Mouse (Mus musculus): ENCODE data around the gene Cd300e. TPM values are rescaled to one million over a fixed set of nuclear protein-coding genes. Genes with fewer than 3 reads are reported as not detected.

Gene Cd300e
- 0.04 and 0.15 TPM in 2 replicates for polyA plus RNA-seq (2012; rRNA removed)

DNA sequence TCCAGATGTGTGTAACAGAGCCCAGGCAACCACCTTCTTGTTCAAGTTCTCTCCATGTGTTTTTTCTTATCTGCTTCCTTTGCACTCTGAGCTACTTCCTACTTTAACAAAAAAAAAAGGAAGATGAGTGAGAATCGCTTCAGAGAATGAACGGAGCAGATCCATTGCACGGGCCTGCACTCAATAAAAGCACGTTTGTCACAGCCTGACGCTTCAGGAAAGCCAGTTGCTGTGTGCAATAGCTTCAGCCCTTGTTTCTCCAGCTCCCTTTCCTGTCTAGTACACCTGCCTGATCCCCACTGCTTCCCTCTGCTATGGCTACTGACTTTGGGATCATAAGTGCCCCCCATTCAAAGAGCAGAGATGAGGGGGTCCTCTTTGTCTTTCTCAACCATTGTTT is at the start of gene Cd300e:
Gene Cd300e, minus strand, starts transcription at position 101 of the 400 bp plus-strand sequence.
- DNase-seq (ENCODE audit: low spot score): no peak

DNA sequence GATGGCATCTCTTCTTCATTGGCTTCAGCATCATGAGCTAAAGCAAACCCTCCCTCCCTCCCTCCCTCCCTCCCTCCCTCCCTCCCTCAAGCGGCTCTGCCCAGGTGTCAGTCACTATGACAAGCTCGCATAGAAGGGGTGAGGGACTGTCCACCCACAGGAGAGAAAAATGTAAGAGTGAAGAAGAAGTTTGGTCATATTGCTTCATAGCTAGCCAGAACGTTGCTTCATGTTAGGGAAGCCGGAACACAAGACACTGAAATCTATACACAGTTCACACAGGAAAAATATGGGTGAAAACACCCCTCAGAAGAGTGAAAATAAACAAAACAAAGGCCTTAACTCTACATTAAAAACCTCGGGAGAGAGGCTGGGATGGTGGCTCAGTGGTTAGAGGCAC is 48.3 kb upstream of the Cd300e start:
- DNase-seq (ENCODE audit: low spot score): no peak

DNA sequence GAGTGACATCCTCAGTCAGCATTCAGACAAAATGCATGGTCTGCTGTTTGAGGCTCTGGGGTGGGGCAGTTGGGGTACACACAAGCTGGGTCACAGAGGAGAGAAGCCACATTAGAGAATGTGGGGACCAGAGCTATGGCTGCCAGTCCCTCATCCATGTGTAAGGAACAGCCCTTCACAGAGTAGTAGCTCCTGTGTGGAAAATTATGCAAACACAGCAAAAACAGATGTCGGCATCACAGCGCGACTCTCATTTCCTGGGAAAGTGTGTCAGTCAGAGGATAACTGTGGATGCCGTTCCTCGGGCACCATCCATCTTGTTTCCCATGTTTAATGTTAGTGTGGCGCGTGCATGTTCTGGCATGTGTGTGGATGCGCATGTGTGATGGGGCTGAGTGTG is 46.2 kb upstream of the Cd300e start:
- no peak for DNase-seq (ENCODE audit: low spot score)

DNA sequence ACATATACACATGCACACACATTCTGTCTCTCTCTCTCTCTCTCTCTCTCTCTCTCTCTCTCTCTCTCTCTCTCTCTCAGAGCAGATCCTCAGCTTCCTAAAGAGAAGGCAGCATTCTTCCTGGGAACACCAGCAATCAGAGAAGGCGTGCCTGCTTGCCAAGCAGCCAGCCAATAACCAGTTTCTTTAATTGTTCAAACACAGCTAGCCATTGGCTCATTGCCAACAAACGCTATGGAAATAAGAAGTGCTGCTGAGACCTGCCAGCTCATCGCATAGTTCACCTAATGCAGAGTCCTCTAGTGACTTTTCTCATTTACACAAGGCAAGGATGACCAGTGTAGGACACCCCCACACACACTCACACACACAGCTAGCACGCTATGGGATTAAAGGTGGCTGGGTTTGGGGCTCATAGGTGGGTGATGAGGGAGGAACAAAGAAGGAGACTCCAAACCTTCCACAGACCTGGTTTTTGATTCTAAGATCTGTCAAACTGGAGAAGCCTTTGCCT is 45.5 kb upstream of the Cd300e start:
- DNase-seq (ENCODE audit: low spot score): no peak

DNA sequence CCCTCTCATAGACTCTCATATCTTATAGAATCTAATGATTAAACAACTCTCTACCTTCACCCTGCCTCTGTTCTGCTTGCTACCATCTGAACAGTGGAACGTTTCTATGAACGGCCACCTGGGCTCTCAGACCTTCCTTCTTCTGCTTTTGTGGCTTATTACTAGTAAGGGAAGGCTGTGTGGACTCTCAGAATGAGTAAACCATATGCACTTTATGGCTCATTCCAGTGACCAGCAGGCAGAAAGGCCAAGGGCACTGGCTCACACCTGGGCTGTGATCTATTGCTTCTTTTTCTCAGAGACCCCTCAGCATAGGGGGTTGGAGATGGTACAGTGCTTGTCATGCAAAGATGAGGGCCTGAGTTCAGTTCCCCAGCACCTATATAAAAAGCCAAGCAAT is 44.7 kb upstream of the Cd300e start:
- no peak for DNase-seq (ENCODE audit: low spot score)

DNA sequence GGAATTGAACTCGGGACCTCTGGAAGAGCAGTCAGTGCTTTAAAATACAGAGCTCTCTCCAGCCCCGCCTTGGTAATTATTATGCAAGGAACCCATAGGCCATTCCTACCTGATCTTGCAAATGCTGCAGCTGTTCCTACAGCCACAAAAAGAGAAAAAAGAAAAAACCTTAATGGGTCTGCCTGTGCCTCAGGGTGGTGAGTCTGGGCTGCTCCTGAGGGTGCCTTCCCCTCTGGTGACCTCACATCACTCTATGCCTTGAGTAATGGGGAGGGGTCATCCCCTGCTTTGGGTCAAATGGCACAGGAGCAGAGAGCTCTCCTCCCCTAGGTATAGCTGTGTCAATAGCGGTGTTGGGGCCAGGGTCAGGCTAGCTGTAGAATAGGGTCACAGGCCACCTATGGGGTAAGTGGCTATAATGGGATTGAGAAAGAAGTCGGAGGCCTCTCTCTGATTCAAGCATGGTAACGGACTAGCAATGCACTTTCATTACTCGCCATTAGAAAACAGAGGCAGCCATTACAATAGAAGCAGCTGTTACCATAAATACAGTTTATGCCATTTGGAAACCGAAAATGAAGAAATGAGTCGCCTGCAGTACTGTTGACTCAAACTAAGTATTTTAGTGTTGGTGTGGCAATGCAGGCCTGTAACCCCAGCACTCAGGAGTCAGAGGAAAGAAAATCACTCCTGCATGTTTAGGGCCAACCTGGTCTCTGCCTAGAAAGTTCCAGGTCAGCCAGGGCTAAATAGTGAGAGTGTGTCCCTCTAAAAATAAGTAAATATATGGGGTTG is 43.0 kb upstream of the Cd300e start:
- DNase-seq (ENCODE audit: low spot score): no peak

DNA sequence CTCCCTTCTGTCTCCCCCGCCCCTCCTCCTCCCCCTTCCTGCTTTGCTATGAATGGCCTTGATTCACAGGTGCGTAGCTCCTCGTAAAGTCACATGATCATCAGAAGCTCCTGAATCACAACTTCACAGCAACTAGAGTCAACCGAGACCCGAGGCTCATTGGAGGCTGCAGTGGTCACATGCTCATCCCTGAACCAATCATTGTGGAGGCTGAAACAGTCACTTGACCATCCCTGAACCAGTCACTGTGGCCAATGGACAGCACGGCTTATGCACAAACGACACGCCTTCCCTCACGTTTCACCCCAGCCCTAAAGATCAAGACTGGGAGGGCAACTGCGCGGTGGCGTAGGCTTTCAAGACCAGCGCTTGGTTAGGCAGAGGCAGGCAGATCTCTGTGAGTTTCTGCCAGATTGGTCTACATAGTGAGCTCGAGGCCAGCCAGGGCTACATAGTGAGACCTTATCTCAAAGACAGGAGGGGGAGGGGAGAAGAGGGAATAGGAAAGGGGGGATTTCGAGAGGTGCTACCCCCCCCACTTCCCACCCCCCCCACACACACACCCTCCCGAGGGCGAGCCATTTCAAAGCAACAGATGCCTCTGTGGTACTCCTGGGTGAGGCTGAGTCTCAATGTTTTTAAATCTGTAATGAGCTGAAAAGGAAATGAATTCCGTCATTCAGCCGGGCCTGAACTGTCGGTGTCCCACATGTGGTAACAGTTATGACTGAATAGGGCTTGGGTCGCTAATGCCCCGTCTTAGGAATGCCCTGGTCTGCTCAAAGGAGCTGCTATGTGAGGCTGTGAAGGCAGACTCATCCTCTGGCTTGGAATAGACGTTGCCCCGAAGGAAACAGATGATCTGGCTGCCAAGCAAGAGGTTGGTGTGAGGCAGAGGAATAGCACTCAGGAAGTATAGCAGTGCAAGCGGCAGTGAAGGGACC is 41.8 kb upstream of the Cd300e start:
- DNase-seq (ENCODE audit: low spot score): no peak

DNA sequence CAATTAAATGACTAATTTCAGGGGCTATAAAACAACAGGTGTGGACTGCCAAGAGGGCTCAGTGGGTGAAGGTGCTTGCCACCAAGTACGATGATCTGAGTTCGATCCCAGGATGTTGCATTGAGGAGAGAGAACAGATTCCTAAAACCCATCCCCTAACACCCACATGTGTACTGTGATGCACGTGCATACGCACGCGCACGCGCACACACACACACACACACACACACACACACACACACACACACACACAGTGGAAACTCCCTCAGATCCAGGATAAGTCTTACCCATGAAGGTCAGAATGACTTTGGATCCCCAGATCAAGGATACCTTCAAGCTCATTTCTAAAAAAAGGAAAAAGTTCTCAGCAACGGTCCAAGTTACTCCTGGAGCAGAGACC is 40.1 kb upstream of the Cd300e start:
- no peak for DNase-seq (ENCODE audit: low spot score)

DNA sequence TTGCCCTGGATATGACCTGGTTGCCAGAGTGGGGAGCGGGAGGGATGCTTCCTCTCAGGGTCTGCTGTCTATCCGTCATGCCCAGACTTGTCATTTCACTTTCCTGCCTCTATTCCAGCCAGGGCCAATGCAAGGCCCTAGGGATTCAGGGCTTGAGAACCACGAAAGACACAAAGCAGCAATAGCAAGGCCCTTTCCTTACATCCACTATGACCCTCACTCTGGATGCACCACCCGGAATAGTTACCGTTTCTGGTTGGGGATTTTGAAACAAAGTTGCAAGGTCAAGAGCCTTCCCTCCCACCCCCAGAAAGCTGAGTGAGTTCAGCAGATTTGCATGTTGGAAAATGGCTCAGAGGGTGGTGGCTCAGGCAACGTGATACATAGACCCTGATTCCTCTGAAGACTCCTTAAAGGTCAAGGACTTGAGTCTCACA is 39.7 kb upstream of the Cd300e start:
- DNase-seq (ENCODE audit: low spot score): no peak

DNA sequence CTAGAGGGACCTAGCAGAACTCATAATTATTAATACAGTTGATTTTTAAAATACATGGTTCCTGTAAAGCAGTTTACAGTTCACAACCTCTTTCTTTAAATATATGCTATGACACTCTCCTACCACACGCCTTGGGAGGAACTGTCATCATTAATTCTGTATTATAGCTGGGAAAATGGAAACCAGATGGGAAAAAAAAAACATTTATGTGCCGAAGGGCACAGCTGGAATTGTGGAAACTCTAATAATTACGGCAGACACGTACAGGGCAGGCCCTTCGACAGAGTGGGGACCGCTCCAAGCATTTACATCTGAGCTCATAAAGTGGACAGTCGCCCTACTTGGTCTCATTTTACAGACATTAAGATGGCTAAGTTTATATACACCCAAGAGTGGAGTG is 38.8 kb upstream of the Cd300e start:
- no peak for DNase-seq (ENCODE audit: low spot score)

DNA sequence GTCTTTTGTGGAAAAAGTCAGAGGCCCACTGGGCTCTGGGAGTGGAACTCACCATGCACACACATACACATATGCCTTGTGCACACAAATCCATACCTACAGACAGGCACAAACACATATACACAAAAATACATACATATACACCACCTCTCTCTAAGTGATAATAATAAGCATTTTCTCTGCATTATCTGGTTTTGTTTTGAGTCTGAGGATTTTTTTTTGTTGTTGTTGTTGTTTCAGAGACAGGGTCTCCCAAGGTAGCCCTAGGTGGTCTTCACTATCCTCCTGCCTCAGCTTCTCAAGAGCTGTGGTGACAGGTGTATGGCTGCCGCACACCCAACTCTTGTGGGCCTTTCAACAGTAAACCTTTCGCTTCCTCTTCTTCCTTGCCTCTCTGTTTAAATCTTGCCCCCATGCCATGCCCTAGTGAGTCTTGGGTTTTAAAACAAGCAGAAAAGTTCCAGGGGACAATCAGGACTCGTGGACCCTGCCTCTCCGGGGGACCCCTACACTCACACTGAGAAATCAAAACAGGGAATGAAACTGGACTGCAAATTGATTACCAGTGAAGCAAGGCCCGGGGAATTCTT is 38.1 kb upstream of the Cd300e start:
- DNase-seq (ENCODE audit: low spot score): no peak

DNA sequence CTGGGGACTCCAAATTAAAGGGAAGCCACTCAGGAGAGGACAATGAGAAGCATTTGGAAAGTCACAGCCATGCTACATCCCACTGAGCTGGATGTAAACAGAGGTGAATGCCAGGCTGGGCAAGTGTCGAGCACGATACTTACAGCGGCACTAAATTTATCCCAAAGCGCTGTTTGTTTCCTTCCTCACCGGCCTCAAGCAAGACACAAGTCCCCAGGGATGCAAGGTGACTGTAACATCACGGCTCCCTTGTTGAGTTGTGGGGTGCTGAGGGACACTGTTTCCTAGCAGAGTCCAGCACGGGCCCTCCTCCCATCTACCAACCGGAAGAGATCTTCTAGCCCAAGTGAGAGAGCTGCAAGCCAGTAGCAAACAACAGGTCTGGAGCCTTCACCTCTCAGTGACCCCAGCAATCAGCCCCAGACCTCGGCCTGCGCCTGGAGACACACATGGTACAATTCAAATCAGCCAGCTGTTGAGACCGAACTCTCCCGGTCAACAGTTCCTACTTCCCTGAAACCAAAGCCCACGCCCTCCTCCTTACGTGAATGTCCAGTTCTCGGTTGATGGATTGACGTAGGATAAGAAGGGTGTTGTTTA is 37.4 kb upstream of the Cd300e start:
- no peak for DNase-seq (ENCODE audit: low spot score)

DNA sequence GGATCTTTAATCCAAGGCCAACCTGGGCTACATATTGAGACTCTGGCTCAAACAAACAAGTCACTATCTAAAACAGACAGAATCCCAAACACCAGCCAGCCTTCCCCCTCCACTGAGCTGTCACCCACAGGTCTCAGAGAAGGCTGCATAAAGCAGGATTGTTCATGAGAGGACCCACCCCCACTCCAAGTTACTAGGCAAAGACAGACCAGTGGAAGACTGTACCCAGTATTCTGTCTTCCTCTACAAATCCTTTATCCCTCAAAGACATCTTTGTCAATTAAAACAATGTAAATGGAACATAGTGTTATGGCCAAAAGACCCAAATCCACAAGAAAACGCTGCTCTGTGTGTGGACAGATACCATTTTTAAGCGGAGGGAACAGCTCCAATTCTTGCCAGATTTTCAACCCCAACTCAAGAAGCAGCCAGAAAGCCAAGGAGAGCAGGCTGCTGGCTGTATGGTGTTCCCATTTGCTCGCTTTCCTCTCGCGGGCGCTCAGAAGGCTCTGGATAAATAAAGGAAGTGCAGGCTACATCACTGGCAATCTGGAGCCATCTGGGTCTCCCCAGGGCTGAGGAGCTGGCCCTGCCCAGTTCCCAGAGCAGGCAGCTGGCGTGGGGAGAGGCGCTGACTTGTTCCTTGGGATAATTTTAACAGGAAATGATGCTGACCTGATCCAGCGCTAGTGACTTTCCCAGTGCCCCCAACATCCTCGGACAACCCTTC is 36.4 kb upstream of the Cd300e start:
- no peak for DNase-seq (ENCODE audit: low spot score)

DNA sequence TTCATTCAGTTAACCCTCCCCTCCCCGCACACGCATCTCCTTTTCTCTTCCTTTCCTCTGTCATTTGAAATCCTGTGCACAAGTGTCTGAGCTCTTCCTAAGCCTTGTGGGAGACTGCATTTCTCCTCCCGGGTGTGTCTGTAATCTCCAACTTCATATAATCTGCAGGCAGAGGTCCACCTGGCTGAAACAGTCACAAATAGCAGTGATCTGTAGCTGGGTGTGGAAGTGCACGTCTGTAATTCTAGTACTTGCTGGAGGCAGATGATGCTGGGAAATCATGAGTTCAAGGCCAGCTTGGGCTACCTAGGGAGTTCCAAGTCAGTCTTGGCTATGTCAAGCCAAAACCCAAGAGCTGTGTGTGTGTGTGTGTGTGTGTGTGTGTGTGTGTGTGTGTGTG is 30.2 kb upstream of the Cd300e start:
- no peak for DNase-seq (ENCODE audit: low spot score)

DNA sequence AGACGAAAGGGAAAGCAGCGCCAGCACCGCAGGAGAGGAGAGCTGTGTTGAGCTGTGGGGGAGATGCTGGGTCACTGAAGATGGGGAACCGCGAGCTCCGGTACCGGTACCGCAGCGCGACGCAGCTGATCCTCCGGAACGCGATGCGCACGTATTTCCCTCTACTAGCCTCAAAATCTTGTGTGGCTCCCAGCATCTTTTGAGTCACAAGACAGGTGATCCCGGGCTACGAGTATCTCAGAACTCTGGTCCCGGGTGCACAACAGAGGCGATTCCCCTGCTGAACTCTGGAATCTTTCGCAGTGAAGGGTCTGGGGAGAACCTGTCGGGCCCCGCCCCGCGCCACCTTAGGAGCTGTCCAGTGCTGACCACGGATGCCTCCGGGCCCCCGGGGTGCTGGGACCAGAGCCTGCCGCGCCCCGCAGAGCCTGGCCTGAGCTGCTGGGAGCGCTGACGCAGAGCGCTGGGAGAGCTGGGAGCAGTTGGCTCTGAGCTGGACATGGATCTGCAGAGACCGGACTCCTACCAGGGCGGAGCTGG is 29.5 kb upstream of the Cd300e start, which contains the start of gene Rab37:
Gene Rab37, plus strand, starts transcription at position 70 of the 540 bp plus-strand sequence.
- no peak for DNase-seq (ENCODE audit: low spot score)

DNA sequence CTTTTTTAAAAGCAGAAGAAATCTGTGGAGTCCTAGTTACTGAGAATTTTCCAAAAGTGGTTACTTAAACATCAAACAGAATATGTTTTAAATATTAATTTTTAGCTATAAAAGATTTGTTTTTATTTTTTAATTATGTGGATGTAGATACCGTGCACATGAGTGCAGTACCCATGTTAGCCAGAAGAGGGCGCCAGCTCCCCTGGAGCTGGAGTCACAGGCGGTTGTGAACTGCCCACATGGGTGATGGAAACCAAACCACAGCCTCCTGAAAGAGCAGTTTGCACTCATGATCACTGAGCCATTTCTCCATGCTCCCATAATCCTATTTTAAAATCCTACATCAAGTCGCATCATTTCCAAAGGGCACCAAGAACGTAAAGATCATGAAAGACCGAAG is 27.9 kb upstream of the Cd300e start:
- no peak for DNase-seq (ENCODE audit: low spot score)

DNA sequence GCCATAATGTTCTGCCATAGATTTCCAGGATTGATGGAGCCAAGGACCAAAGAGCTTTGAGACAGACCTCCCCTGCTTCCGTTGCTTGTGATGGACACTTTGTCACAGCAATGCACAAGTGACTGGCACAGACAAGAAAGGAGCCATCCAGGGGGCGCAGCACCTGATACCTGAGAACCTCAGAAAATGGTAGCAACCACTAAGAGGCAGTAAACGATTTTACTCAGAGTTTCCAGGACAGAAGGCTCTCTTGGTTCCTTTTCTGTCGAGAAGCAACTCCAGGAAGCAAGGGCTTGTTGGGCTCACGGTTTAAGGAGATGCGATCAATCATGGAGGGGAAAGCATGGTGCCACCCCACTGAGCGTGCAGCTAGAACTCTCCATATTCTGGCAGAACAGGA is 24.2 kb upstream of the Cd300e start:
- no peak for DNase-seq (ENCODE audit: low spot score)

DNA sequence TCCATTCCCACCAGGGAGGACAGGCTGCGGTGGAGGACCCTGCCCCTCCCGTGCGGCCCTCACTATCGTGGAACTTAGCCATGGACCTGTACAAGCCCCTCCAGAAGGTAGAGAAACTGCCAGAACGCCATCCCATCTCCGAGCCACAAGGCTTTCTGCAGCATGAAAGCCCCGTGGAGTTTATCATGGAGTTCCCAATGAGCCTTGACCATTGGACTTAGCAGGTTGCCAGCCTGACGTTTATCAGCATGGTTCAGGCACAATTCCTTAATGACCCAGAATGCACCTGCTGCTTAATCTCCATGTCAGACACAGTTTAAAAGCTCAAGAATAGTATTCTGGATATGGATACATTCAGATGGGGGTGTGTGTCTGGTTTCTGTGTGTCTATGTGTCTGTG is 23.1 kb upstream of the Cd300e start:
- DNase-seq (ENCODE audit: low spot score): no peak

DNA sequence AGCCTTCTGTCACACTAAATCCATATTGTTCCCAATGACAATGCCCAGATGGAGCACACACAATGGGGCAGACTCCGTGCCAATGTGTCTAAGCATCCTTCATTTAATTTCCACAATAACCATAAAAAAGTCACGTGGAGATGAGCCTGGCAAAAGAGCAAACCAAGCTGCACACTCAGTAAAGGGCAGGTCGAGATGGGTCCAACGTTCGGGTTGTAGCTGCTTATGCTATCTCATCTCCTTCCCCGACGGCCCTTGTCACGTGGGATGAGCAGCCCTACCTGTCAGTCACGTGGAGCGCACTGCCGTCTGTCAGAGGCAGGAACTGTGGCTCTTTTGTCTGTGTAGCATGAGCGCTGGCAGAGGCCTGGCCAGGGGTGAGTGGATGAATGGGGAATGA is 22.6 kb upstream of the Cd300e start:
- DNase-seq (ENCODE audit: low spot score): no peak

DNA sequence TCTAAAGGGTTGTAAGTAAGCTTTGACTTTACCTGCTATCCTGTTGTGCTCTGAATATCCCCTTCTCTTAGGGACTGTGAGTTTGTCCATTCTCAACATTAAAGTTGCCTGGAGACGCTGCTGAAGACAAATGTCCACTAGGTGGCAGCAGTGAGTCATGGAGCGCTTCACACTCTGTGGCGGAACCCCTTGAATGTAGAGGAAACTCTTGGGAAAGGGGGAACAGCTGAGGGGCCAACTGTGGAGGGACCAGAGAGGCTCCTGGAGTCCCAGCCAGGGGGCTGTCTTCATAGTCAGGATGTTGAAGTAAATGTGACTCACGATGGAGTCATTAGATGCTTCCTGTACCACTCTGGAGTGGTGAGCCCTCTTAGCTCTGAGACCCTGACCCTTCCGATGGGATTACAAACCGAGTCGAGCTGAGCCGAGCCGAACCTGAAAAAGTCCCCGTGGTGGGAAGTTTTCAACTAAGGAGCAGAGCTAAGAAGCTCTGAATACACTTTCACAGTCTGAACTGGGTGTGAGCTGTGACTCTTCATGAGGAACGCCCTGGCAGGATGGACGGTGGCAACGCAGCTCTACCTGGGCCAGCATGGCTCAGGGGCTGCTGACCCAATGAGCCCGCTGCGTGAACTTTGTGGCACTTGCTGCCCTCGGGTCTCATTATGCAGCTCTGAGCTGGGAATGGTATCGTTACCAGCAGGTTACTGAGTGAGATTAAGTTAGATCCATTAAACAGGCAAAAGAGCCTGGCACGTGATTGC is 21.6 kb upstream of the Cd300e start:
- DNase-seq (ENCODE audit: low spot score): no peak

All from urinary bladder, adult 2 months (tissue).